Mouse (Mus musculus): ENCODE results near the gene Mfap4. TPM values are rescaled to one million over a fixed set of nuclear protein-coding genes. Genes with fewer than 3 reads are reported as not detected.

Mfap4 gene
- polyA plus RNA-seq, 1 experiment from 2014 or later: 69.8 TPM

GRCm38 (mm10) chr11:61477566-61478508 is 7.4 kb upstream of the Mfap4 start:
- H3K36me3 ChIP-seq (ENCODE audit: control insufficient read depth, insufficient read depth, low read length): no peaks in the 10 kb centered on the region
- no peak overlapping the region for H3K9ac ChIP-seq (ENCODE audit: low read length)
- peak; percentile 79 for DNase-seq (ENCODE audit: low spot score, missing footprints)
- H3K27ac ChIP-seq (ENCODE audit: low read depth, low read length): no peak overlapping the region
- 49% methylated on average over 17 of the region's 17 CpGs for WGBS
- ATAC-seq (ENCODE audit: low FRiP score): no peak
- no peaks in the 10 kb centered on the region for H3K9me3 ChIP-seq (ENCODE audit: control insufficient read depth, low read length)
- no peak overlapping the region; the same call in 1 of the 2 replicates for H3K4me2 ChIP-seq
- peaks cover 8% of the 10 kb centered on the region for H3K4me1 ChIP-seq (ENCODE audit: control insufficient read depth, insufficient read depth, low read length)
- H3K27me3 ChIP-seq (ENCODE audit: control insufficient read depth, insufficient read depth, low read length): no peaks in the 10 kb centered on the region
- no peak overlapping the region for H3K4me3 ChIP-seq (ENCODE audit: low read depth, low read length)

- ATAC-seq (ENCODE audit: low FRiP score) (no peak), DNase-seq (ENCODE audit: low spot score, missing footprints) (peak; percentile 61)
- H3K36me3 ChIP-seq (ENCODE audit: control insufficient read depth, insufficient read depth, low read length): no peaks in the 10 kb centered on the region
Measured at GRCm38 (mm10) chr11:61478788-61479187, 6.4 kb upstream of the Mfap4 start.

GRCm38 (mm10) chr11:61481239-61482090 is 3.8 kb upstream of the Mfap4 start:
- Histone ChIP-seq H3K4me2 (no peak overlapping the region), H3K9ac (ENCODE audit: low read length) (no peak overlapping the region), H3K27ac (ENCODE audit: low read depth, low read length) (no peak overlapping the region), H3K4me1 (ENCODE audit: control insufficient read depth, insufficient read depth, low read length) (peaks cover 24% of the 10 kb centered on the region), H3K27me3 (ENCODE audit: control insufficient read depth, insufficient read depth, low read length) (no peaks in the 10 kb centered on the region), H3K9me3 (ENCODE audit: control insufficient read depth, low read length) (no peaks in the 10 kb centered on the region), H3K36me3 (ENCODE audit: control insufficient read depth, insufficient read depth, low read length) (no peaks in the 10 kb centered on the region), H3K4me3 (ENCODE audit: low read depth, low read length) (no peak overlapping the region)
- DNase-seq (ENCODE audit: low spot score, missing footprints) (peak; percentile 49), ATAC-seq (ENCODE audit: low FRiP score) (no peak)
- WGBS: 84% methylated on average over 9 of the region's 9 CpGs

More at GRCm38 (mm10) chr11:61478788-61479187, 6.4 kb upstream of the Mfap4 start:
- Histone ChIP-seq H3K4me2 (no peak overlapping the region), H3K27ac (ENCODE audit: low read depth, low read length) (no peak overlapping the region), H3K27me3 (ENCODE audit: control insufficient read depth, insufficient read depth, low read length) (no peaks in the 10 kb centered on the region), H3K9ac (ENCODE audit: low read length) (no peak overlapping the region), H3K4me3 (ENCODE audit: low read depth, low read length) (no peak overlapping the region), H3K4me1 (ENCODE audit: control insufficient read depth, insufficient read depth, low read length) (peaks cover 8% of the 10 kb centered on the region), H3K9me3 (ENCODE audit: control insufficient read depth, low read length) (no peaks in the 10 kb centered on the region)
- 85% methylated on average over 4 of the region's 4 CpGs for WGBS

- H3K9ac ChIP-seq (ENCODE audit: low read length): no peak overlapping the region
- DNase-seq (ENCODE audit: low spot score, missing footprints) (peak; percentile 84), ATAC-seq (ENCODE audit: low FRiP score) (no peak)
- no peak overlapping the region for H3K4me2 ChIP-seq
- no peaks in the 10 kb centered on the region for H3K36me3 ChIP-seq (ENCODE audit: control insufficient read depth, insufficient read depth, low read length)
- H3K27me3 ChIP-seq (ENCODE audit: control insufficient read depth, insufficient read depth, low read length): no peaks in the 10 kb centered on the region
- 74% methylated on average over 13 of the region's 13 CpGs for WGBS
- no peak overlapping the region for H3K4me3 ChIP-seq (ENCODE audit: low read depth, low read length)
- H3K27ac ChIP-seq (ENCODE audit: low read depth, low read length): peak overlapping the region; percentile 93; the same call in 1 of the 2 replicates
- peaks cover 18% of the 10 kb centered on the region for H3K4me1 ChIP-seq (ENCODE audit: control insufficient read depth, insufficient read depth, low read length)
- H3K9me3 ChIP-seq (ENCODE audit: control insufficient read depth, low read length): no peaks in the 10 kb centered on the region
Measured at GRCm38 (mm10) chr11:61483226-61483845, 1.9 kb upstream of the Mfap4 start.

- peak overlapping the region; percentile 93 for H3K27ac ChIP-seq (ENCODE audit: low read depth, low read length)
- peak overlapping the region; percentile 4; the same call in 1 of the 2 replicates for H3K4me3 ChIP-seq (ENCODE audit: low read depth, low read length)
- peak; percentile 36 for ATAC-seq (ENCODE audit: low FRiP score)
- no peaks in the 10 kb centered on the region for H3K9me3 ChIP-seq (ENCODE audit: control insufficient read depth, low read length)
- no peak for DNase-seq (ENCODE audit: low spot score, missing footprints)
- WGBS: 12% methylated on average over 10 of the region's 10 CpGs
- H3K27me3 ChIP-seq (ENCODE audit: control insufficient read depth, insufficient read depth, low read length): no peaks in the 10 kb centered on the region
- peak overlapping the region; percentile 35; the same call in 1 of the 2 replicates for H3K4me2 ChIP-seq
- H3K4me1 ChIP-seq (ENCODE audit: control insufficient read depth, insufficient read depth, low read length): peaks cover 18% of the 10 kb centered on the region
- H3K36me3 ChIP-seq (ENCODE audit: control insufficient read depth, insufficient read depth, low read length): peaks cover 4% of the 10 kb centered on the region
- H3K9ac ChIP-seq (ENCODE audit: low read length): peak overlapping the region; percentile 61
Measured at GRCm38 (mm10) chr11:61484256-61484612, 997 bp upstream of the Mfap4 start.

GRCm38 (mm10) chr11:61485541-61486457 is 568 bp downstream of the Mfap4 start:
- ATAC-seq (ENCODE audit: low FRiP score): no peak
- Histone ChIP-seq H3K27me3 (ENCODE audit: control insufficient read depth, insufficient read depth, low read length) (no peaks in the 10 kb centered on the region), H3K4me1 (ENCODE audit: control insufficient read depth, insufficient read depth, low read length) (peaks cover 18% of the 10 kb centered on the region), H3K36me3 (ENCODE audit: control insufficient read depth, insufficient read depth, low read length) (peaks cover 18% of the 10 kb centered on the region), H3K27ac (ENCODE audit: low read depth, low read length) (peak overlapping the region; percentile 93), H3K9ac (ENCODE audit: low read length) (peak overlapping the region; percentile 61), H3K9me3 (ENCODE audit: control insufficient read depth, low read length) (no peaks in the 10 kb centered on the region), H3K4me2 (peak overlapping the region; percentile 35), H3K4me3 (ENCODE audit: low read depth, low read length) (0 out of 2 replicates have a peak overlapping the region, but pooled peaks have one; percentile 4)
- peak; percentile 89 for DNase-seq (ENCODE audit: low spot score, missing footprints)
- 68% methylated on average over 22 of the region's 22 CpGs for WGBS

GRCm38 (mm10) chr11:61486458-61487219 is 1.4 kb downstream of the Mfap4 start:
- Histone ChIP-seq H3K9me3 (ENCODE audit: control insufficient read depth, low read length) (no peaks in the 10 kb centered on the region), H3K36me3 (ENCODE audit: control insufficient read depth, insufficient read depth, low read length) (peaks cover 26% of the 10 kb centered on the region), H3K4me2 (peak overlapping the region; percentile 22; the same call in 1 of the 2 replicates), H3K27me3 (ENCODE audit: control insufficient read depth, insufficient read depth, low read length) (no peaks in the 10 kb centered on the region), H3K4me3 (ENCODE audit: low read depth, low read length) (no peak overlapping the region; the same call in 1 of the 2 replicates), H3K4me1 (ENCODE audit: control insufficient read depth, insufficient read depth, low read length) (peaks cover 18% of the 10 kb centered on the region), H3K27ac (ENCODE audit: low read depth, low read length) (no peak overlapping the region), H3K9ac (ENCODE audit: low read length) (no peak overlapping the region)
- ATAC-seq (ENCODE audit: low FRiP score): no peak
- 92% methylated on average over 14 of the region's 14 CpGs for WGBS
- peak; percentile 8 for DNase-seq (ENCODE audit: low spot score, missing footprints)

All from midbrain, embryonic 11.5 days (tissue).